Mouse (Mus musculus) left cerebral cortex, adult 8-10 months (tissue): ENCODE data around the gene Lmod1. TPM values are rescaled to one million over a fixed set of nuclear protein-coding genes. Genes with fewer than 3 reads are reported as not detected.

ENCODE experiments used
- DNase-seq, 2 experiments: peaks; one replicate each; pipeline ENCODE4 v3.0.0; 2022; ENCODE audit warnings: low spot score in 2 of 2
- total RNA-seq, 4 experiments: library from RNA; stranded (reverse); gene quantifications; 2 replicates each; pipeline ENCODE4 v1.2.4; 2022

Lmod1 gene
- total RNA-seq: under 1 TPM; 0.38 to 0.91 (median 0.77) TPM

- DNase-seq: no peak
Observed at GRCm38 (mm10) chr1:135324571-135324970, at the start of gene Lmod1. Lmod1 (plus strand) TSS chr1:135324807.

- DNase-seq: peak in 1 of 2 experiments; percentile 36
Observed at GRCm38 (mm10) chr1:135280646-135281045, 44.0 kb upstream of the Lmod1 start.

GRCm38 (mm10) chr1:135281841-135282240, 42.8 kb upstream of the Lmod1 start:
- DNase-seq: no peak

- no peak for DNase-seq
Observed at GRCm38 (mm10) chr1:135282536-135283286, 41.9 kb upstream of the Lmod1 start.

GRCm38 (mm10) chr1:135283287-135283825, 41.3 kb upstream of the Lmod1 start:
- peak in 1 of 2 experiments; percentile 24 for DNase-seq

DNA sequence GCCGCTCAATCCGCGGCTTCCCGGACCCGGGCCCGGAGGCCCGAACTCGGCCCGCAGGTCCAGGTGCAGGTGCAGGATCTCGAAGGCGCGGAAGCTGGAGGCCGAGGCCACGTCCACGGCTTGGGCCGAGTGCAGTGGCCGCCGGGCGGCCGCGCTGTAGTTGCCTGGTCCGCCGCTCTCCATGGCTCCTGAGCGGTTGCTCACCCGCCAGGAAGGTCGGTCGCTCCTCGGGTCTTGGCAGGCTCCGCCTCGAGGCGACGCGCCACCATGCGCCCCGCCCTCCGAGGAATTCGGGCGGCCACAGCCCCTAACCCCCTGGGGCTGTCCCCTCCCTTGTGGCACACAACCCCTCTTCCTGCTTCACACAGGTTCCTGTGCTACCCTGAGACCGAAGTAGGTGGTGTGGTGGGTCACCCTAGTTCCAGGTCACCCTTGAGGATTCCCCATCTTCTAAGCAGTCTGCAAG, 40.7 kb upstream of the Lmod1 start, which contains the start of gene Rnpep:
Gene Rnpep (minus strand): TSS at position 259 of the 466 bp plus-strand sequence.
- peak; percentile 54 to 67 for DNase-seq

DNA sequence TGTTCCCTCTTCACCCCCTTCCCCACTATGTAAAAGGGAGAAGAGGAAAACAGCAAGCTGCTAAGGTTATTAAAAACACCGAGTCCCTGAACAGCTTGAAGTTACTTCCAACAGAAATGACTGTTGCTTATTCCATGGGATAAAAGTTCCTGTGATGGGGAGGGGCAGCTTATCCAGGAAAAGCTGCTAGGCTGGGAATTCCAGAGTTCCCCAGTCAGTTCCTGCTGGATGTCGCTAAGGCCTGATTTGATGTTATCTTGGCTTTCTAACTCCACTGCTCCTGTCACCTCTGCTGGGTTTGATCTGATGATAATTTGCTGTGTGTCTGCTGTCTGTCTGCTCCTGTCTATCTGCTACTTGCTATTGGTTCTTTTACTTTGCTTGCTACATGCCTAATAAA, 38.3 kb upstream of the Lmod1 start:
- DNase-seq: no peak

GRCm38 (mm10) chr1:135290908-135291307, 33.7 kb upstream of the Lmod1 start:
- DNase-seq: no peak

- no peak for DNase-seq
Observed at GRCm38 (mm10) chr1:135311356-135311755, 13.3 kb upstream of the Lmod1 start.

GRCm38 (mm10) chr1:135312201-135312600, 12.4 kb upstream of the Lmod1 start:
- no peak for DNase-seq

- peak; percentile 88 to 91 for DNase-seq
Observed at GRCm38 (mm10) chr1:135313284-135314031, 11.1 kb upstream of the Lmod1 start, which contains the start of gene Timm17a. Timm17a (minus strand) TSS chr1:135313778.

GRCm38 (mm10) chr1:135323367-135323901, 1.2 kb upstream of the Lmod1 start:
- no peak for DNase-seq

- no peak for DNase-seq
Observed at GRCm38 (mm10) chr1:135325934-135326333, 1.3 kb downstream of the Lmod1 start.

DNA sequence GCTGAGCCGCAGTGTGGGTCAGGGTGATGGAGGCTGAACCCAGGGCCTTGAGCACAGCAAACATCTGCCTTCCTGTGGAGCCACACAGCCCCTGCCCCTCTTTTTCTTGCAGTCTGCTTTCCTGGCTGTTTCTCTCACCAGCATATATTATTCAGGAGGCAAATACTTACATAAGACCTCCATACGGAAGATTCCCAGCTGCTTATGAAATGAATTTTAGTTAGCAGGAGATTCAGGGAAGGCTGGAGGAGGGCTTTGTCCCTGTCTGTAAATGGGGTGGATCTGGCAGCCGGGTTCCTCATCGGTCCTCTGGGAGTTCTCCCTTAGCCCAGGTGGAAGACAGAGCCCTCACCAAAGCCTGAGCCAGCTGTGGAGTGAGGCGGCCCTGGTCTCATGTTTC, 3.8 kb downstream of the Lmod1 start:
- no peak for DNase-seq

GRCm38 (mm10) chr1:135330578-135330977, 6.0 kb downstream of the Lmod1 start:
- no peak for DNase-seq

DNA sequence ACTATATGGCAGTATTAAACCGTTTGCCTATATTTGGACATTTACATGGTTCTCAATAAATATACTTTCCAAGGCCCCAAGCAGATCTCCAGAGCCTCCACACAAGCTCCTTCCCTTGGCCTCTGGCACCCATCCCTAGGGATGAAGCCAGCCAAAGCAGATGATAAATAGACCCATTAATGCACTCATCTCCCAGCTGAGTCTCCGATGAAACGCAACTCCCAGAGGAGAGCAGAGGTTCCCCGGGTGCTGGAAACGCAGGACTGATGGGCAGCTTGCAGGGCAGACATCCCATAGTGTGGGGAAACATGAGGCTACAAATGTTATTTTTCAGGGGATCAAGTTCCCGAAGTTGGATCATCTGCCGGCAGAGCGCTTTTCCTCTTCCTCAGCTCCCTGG, 17.3 kb downstream of the Lmod1 start:
- DNase-seq: no peak

DNA sequence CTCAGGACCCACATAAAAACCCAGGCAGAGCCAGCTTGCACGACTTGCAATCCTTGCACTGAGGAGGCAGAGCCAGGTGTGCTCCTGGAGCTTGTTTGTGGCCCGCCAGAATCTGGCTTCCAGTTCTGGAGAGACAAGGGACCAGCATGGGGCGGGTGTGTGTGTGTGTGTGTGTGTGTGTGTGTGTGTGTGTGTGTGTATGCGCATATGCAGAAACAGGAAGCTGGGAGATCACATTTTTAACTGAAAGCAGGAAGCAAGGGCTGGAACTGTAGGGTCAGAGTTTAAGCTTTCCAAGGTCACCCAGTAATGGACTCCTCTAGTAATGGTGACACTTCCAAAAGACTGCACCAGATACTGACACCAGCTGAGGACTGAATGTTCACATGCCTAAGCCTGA, 19.4 kb downstream of the Lmod1 start:
- no peak for DNase-seq

DNA sequence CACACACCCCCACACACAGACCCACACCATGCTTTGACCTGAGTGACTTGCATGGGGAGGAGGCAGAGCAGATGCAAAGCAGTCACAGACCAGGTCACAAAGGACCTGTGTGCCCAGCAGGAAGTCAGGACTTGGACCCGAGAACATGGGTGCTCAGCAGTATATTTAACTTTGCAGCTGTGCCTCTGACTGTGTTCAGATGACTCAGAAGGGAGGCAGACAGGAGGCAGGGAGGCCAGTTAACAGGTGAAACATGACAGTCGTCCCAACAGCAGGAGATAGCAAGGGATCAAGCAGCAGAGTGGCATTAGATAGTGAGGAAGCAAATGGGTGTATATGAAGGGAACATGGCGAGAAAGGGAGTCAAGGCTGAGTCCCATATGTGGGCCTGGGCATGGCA, 22.3 kb downstream of the Lmod1 start:
- no peak for DNase-seq

GRCm38 (mm10) chr1:135347498-135348169, 23.0 kb downstream of the Lmod1 start:
- DNase-seq: peak in 1 of 2 experiments; percentile 61

DNA sequence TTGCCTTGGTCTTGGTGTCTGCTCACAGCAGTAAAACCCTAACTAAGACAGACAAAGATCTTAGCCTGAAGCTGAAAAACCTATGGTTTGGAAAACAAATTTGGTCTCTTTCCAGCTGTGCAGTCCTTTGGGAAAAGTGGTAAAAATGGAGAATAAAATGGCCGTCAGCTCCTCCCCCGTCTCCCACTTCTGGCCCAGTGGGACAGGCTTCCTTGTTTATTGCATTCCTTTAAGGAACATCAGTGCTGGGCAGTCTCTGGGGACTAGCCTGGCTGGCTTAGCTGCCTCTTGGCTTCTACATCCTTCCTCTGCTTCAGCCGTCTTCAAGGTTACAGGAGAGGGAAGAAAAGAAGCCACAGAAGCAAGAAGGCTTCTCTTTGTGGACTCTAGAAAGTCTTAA, 27.3 kb downstream of the Lmod1 start:
- DNase-seq: no peak

- DNase-seq: no peak
Observed at GRCm38 (mm10) chr1:135359071-135359470, 34.5 kb downstream of the Lmod1 start.
